Mouse (Mus musculus) limb, embryonic 14.5 days (tissue): ENCODE data around the gene Psmc3ip. TPM values are rescaled to one million over a fixed set of nuclear protein-coding genes. Genes with fewer than 3 reads are reported as not detected.

Source experiments
- ATAC-seq: fragments of 200-750 bp; cut with Nextera tagmentation; 2 replicates; pipeline ENCODE4 v1.8.0; 2017; ENCODE audit warnings: low read depth, moderate number of reproducible peaks, moderate TSS enrichment; ENCODE audit not compliant: low FRiP score
- DNase-seq: peaks from one replicate; pipeline ENCODE4 v3.0.0-alpha.2; 2015; ENCODE audit warnings: low spot score
- H3K27ac ChIP-seq: fragments of 300-500 bp; sonication (generic); replicated peaks from 2 replicates; pipeline ENCODE4 v1.5.1; 2014; ENCODE audit warnings: low read depth, mild to moderate bottlenecking, low read length, moderate library complexity, mixed read lengths
- H3K27me3 ChIP-seq: fragments of 300-500 bp; sonication (generic); 2 replicates; pipeline ENCODE4 v1.6.1; 2014; ENCODE audit warnings: low read length, mixed read lengths; ENCODE audit not compliant: control insufficient read depth, insufficient read depth
- H3K36me3 ChIP-seq: fragments of 300-500 bp; sonication (generic); 2 replicates; pipeline ENCODE4 v1.6.1; 2014; ENCODE audit warnings: mild to moderate bottlenecking, low read length, moderate library complexity, mixed read lengths; ENCODE audit not compliant: control insufficient read depth, insufficient read depth
- H3K4me1 ChIP-seq: fragments of 300-500 bp; sonication (generic); 2 replicates; pipeline ENCODE4 v1.6.1; 2014; ENCODE audit warnings: antibody characterized with exemption, low read length, mixed read lengths; ENCODE audit not compliant: control insufficient read depth, insufficient read depth
- H3K4me2 ChIP-seq: fragments of 300-500 bp; sonication (generic); replicated peaks from 2 replicates; pipeline ENCODE4 v1.6.1; 2014; ENCODE audit warnings: low read depth, mild to moderate bottlenecking, low read length, moderate library complexity; ENCODE audit not compliant: severe bottlenecking
- H3K4me3 ChIP-seq: fragments of 300-500 bp; sonication (generic); replicated peaks from 2 replicates; pipeline ENCODE4 v1.5.1; 2014; ENCODE audit warnings: low read length
- H3K9ac ChIP-seq: fragments of 300-500 bp; sonication (generic); 2 replicates; pipeline ENCODE4 v1.6.1; 2014; ENCODE audit warnings: mild to moderate bottlenecking, low read depth, low read length, moderate library complexity; ENCODE audit not compliant: severe bottlenecking
- H3K9me3 ChIP-seq: fragments of 300-500 bp; sonication (generic); 2 replicates; pipeline ENCODE4 v1.6.1; 2016; ENCODE audit warnings: low read length; ENCODE audit not compliant: control insufficient read depth
- POLR2A ChIP-seq: fragments of 200-500 bp; IDR thresholded peaks from 2 replicates; pipeline ENCODE4 v1.8.0; 2012; ENCODE audit warnings: inconsistent platforms, mild to moderate bottlenecking, moderate library complexity, borderline replicate concordance; ENCODE audit not compliant: insufficient read depth, insufficient read length; ENCODE audit errors: extremely low read depth
- WGBS: fragments of 180-500 bp; shearing (Covaris S2); extraction: QIAGEN DNeasy Blood & Tissue Kit; methylation state at CpG from one replicate; pipeline ENCODE4 v1.1.7; 2014; 5-methylcytosine and 5-hydroxymethylcytosine counted together
- polyA plus RNA-seq, 2 experiments: library from polyadenylated mRNA; depleted of rRNA in 1 of 2; stranded (reverse) in 1 of 2; unstranded in 1 of 2; fragments of >200 nt; fragmentation: Nextera tagmentation in 1 of 2; extraction: Ambion mirVana in 1 of 2; gene quantifications; 2 replicates each; pipeline versions ENCODE4 v1.2.1 to v1.2.3; 2012 to 2014

Gene Psmc3ip
- polyA plus RNA-seq, 2 experiments: 24.3 to 32.9 TPM

DNA sequence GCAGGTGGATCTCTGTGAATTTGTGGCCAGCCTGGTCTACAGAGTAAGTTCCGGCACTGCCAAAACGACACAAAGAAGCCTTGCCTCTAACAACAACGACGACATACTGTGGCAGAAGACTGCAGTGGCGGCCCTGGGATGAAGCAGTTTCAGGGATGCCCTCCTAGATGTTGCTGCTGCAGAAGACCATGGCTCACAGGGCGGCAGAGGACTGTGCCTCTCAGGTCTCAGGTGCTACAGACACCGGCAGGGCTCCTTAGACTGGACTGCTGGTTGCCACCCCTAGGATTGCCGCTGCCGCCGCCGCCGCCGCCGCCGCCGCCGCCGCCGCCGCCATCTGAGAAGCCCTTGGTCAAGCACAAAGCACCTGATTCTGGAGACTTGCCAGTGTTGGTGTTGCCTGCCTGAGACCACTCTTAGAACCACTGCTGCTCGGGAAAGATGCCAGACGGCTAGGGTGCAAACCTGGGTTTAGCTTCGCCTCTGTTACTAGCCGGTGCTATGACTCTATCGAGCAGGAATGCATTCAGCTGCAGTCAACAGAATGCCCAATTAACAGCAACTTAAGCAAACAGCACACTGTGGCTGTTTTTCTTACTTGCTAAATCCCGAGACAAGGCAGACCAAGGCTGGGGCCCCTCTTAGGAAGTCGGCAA, 45.1 kb upstream of the Psmc3ip start:
- H3K27ac ChIP-seq: no peak overlapping the region
- DNase-seq (peak; percentile 49), ATAC-seq (no peak)
- H3K4me2 ChIP-seq: peak overlapping the region; percentile 49
- no peaks in the 10 kb centered on the region for H3K27me3 ChIP-seq
- peak overlapping the region; percentile 24 for H3K4me3 ChIP-seq
- WGBS: 36% methylated on average over 27 of the region's 27 CpGs
- no peaks in the 10 kb centered on the region for H3K36me3 ChIP-seq
- peak overlapping the region; percentile 31 for H3K9ac ChIP-seq
- TF ChIP-seq POLR2A: no peak
- no peaks in the 10 kb centered on the region for H3K9me3 ChIP-seq
- H3K4me1 ChIP-seq: no peaks in the 10 kb centered on the region

DNA sequence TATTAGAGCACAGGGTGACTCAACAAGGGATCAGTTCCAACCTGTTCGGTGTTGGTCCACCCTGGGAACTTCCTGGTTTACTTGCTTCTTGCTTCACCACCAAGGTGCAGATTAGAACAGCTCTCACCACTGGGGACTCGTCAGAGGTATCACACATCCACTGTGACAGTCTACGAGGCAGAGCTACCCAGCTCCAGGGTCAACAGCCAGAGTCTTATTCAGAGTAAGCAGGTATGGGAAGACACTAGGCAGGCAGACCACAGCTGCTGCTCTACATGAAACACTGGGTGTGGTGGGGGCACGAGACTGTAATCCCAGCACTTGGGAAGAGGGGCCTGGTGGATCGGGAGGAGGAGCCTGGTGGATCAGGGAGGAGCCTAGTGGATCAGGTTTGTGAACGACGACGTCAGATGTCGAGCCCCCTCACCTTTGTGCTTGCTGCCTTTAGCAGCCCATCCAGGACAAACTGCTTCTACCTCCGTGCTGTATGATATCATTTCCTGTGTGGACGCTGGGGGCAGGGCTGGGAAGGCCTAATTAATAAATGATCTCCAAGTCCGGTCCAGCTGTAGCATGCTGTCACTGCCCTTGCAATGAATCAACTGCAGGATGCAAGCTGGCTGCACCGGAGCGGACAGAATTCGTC, 43.4 kb upstream of the Psmc3ip start:
- DNase-seq (no peak), ATAC-seq (no peak)
- H3K4me1 ChIP-seq: no peaks in the 10 kb centered on the region
- H3K4me2 ChIP-seq: peak overlapping the region; percentile 15; the same call in 1 of the 2 replicates
- H3K9me3 ChIP-seq: no peaks in the 10 kb centered on the region
- H3K27me3 ChIP-seq: no peaks in the 10 kb centered on the region
- H3K9ac ChIP-seq: no peak overlapping the region
- H3K27ac ChIP-seq: no peak overlapping the region
- 22% methylated on average over 15 of the region's 15 CpGs for WGBS
- H3K36me3 ChIP-seq: no peaks in the 10 kb centered on the region
- no peak for TF ChIP-seq POLR2A
- peak overlapping the region; percentile 7; the same call in 1 of the 2 replicates for H3K4me3 ChIP-seq

DNA sequence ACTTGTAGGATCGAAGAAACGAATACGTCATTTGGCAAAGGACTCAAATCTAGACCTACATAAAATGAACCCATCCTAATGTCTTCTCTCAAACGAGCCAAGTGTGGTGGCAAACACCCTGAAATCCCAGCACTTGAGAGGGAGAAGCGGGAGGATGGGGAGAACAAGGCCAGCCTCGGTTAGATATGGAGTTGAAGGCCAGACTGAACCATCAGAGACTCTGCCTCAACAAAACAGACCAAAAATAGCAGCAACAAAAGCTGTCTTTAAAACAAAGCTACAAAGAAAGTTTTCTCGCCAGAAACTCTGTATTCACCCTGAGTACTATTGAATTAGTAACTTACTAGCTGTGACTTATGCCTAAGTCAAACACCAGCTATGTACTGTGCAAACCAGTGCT, 41.8 kb upstream of the Psmc3ip start:
- no peak for TF ChIP-seq POLR2A
- no peak for DNase-seq
- no peak for ATAC-seq
- 80% methylated on average over 7 of the region's 7 CpGs for WGBS
- Histone ChIP-seq H3K27ac (no peak overlapping the region), H3K9me3 (no peaks in the 10 kb centered on the region), H3K4me3 (no peak overlapping the region), H3K36me3 (no peaks in the 10 kb centered on the region), H3K4me2 (no peak overlapping the region), H3K27me3 (no peaks in the 10 kb centered on the region), H3K4me1 (no peaks in the 10 kb centered on the region), H3K9ac (no peak overlapping the region)

DNA sequence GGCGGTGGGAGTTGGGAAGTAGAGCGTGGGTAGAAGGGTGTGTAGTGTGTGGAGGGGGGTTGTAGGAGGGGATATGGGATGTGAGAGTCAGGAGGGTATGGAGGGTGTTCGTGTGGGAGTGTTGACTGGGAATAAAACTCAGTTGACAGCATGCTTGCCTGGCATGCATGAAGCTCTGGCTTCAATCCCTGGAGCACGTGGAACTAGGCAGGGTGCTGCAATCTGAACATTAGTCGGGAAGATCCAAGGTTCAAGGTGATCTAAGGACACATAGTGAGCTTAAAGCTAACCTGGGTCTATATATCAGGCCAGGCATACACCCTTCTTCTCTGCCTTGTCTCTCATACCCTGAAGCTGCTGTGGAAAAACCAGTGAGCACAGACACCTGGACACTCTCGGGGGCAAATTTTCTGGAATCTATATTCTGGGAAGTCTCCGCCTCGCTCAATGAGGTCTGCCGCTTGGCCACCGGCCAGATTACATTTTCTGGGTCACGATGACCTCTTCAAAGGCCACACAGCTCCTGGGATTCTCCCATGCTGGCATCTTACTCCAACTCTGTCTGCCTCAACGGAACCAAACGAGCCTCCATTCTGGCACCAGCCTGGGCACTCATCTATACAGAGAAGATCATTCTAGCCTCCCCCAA, 39.1 kb upstream of the Psmc3ip start:
- DNase-seq (no peak), ATAC-seq (no peak)
- H3K4me2 ChIP-seq: no peak overlapping the region
- no peak for TF ChIP-seq POLR2A
- H3K9ac ChIP-seq: no peak overlapping the region
- 81% methylated on average over 13 of the region's 13 CpGs for WGBS
- no peaks in the 10 kb centered on the region for H3K9me3 ChIP-seq
- no peak overlapping the region for H3K4me3 ChIP-seq
- no peak overlapping the region for H3K27ac ChIP-seq
- H3K36me3 ChIP-seq: no peaks in the 10 kb centered on the region
- no peaks in the 10 kb centered on the region for H3K27me3 ChIP-seq
- no peaks in the 10 kb centered on the region for H3K4me1 ChIP-seq

DNA sequence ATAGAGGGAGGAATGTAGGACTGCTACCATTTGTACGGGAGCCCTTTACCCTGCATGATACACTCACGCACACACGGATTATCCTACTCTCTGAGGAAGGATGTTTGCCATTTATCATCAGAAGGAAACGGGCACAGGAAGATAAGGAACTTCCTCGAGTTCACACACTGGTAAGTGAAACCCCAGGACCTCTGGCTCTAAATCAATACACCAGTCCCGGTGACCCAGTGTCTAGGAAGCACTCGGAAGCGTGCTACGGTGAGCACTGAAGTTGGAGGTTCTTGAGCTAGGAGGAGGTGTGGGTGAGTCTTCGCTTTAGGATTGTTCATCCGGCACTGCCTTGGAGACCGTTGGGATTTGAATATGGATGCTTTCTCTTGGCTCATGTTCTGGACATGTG, 37.8 kb upstream of the Psmc3ip start:
- TF ChIP-seq POLR2A: no peak
- WGBS: 69% methylated on average over 12 of the region's 12 CpGs
- Histone ChIP-seq H3K36me3 (no peaks in the 10 kb centered on the region), H3K27me3 (no peaks in the 10 kb centered on the region), H3K9me3 (no peaks in the 10 kb centered on the region), H3K9ac (no peak overlapping the region), H3K4me2 (no peak overlapping the region), H3K4me1 (no peaks in the 10 kb centered on the region), H3K27ac (no peak overlapping the region), H3K4me3 (no peak overlapping the region)
- no peak for DNase-seq
- ATAC-seq: no peak
